Mouse (Mus musculus): ENCODE results near the gene Dennd1c.

DNA sequence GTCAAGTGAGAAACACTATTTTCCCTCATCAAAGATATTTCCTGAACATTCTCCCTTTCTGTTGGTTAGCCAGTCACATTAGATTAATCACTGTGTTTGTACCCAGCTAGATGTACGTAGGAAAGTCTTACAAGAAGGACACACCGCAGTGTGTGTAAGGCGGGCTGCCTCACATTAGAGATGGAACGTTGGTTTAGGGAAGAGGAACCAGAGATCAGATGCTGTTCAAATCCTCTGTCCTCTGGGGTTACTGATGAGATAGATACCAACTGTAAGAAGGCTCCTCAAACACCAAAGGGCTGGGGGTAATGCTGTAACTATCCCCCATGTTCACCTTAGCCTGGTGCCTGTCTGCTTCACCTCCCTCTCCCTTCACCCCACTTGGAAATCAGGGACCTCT, 46.5 kb upstream of the Dennd1c start:
- TF ChIP-seq POLR2A (IDR thresholded peaks at IDR 0.05; ENCODE audit: borderline replicate concordance, extremely low read depth, insufficient read depth, insufficient read length, poor library complexity, severe bottlenecking) = no peak
- TF ChIP-seq CTCF (IDR thresholded peaks at IDR 0.05; ENCODE audit: borderline replicate concordance, extremely low read depth, insufficient read depth, insufficient read length) = no peak

All from brain, embryonic 14.5 days (tissue).